Mouse (Mus musculus): Measurements from ENCODE around the gene Sbf1. TPM values are rescaled to one million over a fixed set of nuclear protein-coding genes. Genes with fewer than 3 reads are reported as not detected.

Gene Sbf1
- polyA plus RNA-seq, 1 experiment from 2014 or later = 94.8 TPM

DNA sequence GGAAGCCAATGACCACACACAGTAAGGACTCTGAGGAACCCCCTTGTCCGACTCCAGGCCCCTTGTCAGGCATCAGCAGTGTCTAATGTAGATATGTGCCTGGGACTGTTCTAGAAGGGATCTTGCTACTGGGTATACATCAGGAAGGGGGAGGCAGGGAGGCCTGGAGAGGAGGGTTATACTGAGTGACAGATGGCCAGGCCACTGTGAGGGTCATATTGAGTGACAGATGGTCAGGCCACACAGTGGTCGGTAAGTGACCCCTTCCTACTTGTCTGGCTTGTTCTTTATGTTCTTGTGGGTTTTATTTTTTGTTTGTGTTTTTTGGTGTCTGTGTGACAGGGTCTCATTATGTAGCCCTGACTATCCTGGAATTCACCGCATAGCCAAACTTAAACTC, 39.6 kb downstream of the Sbf1 start:
- Histone ChIP-seq H3K27ac (replicated peaks) (no peak overlapping the region), H3K27me3 (replicated peaks) (no peaks in the 10 kb centered on the region), H3K36me3 (peaks cover 70% of the 10 kb centered on the region), H3K4me3 (replicated peaks) (no peak overlapping the region), H3K9ac (replicated peaks) (no peak overlapping the region), H3K9me3 (replicated peaks) (no peaks in the 10 kb centered on the region), H3K4me2 (no peak overlapping the region), H3K4me1 (no peaks in the 10 kb centered on the region)
- ATAC-seq (ENCODE audit: low FRiP score) = no peak
- 81% methylated on average over 3 of the region's 3 CpGs for WGBS

DNA sequence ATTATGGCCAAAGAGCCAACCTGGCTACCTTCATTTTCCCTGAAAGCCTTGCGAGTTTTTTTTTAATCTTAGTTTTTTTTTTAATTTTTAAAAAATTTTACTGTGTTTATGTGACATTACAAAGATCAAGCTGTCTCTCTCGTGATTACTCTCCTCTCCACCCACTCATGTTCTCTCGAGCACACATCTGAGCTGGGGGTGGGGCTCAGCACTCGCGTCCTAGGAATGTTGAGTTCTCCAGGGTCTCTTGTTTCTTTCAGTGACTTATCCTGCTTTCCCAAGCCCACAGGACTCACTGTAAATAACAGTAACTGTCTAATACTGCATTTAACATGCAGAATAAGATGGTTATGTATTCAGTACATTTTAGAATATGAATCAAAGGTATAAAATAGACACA, 50.6 kb downstream of the Sbf1 start:
- H3K36me3 ChIP-seq = peaks cover 69% of the 10 kb centered on the region
- ATAC-seq (ENCODE audit: low FRiP score) = no peak

DNA sequence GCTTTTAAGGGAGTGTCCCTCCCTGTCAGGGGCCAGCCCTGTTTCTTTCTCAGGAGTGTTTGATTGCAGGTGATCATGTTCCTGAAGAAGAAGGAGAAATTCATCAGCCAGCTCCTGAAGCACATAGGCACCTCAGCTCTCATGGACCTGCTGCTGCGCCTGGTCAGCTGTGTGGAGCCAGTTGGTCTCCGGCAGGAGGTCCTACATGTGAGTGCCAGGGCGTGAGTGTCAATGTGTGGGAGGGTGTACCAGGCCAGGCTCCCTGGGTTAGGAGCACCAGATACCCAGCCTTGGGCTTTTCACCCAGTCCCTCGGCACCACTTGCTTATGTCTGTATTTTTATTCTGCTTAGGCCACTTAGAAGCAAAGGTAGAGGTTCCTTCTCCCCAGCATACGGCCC, 56.1 kb downstream of the Sbf1 start:
- no peaks in the 10 kb centered on the region for H3K4me1 ChIP-seq
- H3K9ac ChIP-seq (replicated peaks) = no peak overlapping the region
- no peaks in the 10 kb centered on the region for H3K9me3 ChIP-seq (replicated peaks)
- H3K4me3 ChIP-seq (replicated peaks) = no peak overlapping the region
- no peaks in the 10 kb centered on the region for H3K27me3 ChIP-seq (replicated peaks)
- peaks cover 73% of the 10 kb centered on the region for H3K36me3 ChIP-seq
- WGBS = 93% methylated on average over 5 of the region's 5 CpGs
- H3K4me2 ChIP-seq = no peak overlapping the region
- H3K27ac ChIP-seq (replicated peaks) = no peak overlapping the region
- ATAC-seq (ENCODE audit: low FRiP score) = no peak

More for the DNA sequence above, 50.6 kb downstream of the Sbf1 start:
- WGBS = 86% methylated on average over 5 of the region's 5 CpGs
- Histone ChIP-seq H3K9me3 (replicated peaks) (no peaks in the 10 kb centered on the region), H3K4me3 (replicated peaks) (no peak overlapping the region), H3K4me1 (no peaks in the 10 kb centered on the region), H3K27ac (replicated peaks) (no peak overlapping the region), H3K4me2 (no peak overlapping the region), H3K9ac (replicated peaks) (no peak overlapping the region), H3K27me3 (replicated peaks) (no peaks in the 10 kb centered on the region)

DNA sequence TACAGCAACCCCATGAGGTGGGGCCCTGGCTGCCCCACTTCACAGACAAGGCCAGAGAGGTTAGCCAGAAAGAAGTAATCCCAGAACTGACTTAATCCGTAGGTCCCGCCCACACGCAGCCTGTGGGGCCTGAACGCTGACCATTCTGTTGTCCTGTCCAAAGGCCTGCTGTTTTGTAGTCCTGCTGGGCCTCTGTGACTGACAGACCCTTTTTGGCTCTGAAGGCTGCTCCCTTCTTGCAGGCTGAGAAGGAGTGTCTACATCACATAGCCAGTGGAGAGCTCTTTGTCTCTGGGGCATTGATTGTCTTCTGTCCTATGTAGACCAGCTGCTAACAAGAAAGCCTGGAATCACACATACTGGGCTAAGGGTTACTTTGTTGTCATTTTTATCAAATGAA, 59.8 kb downstream of the Sbf1 start:
- no peaks in the 10 kb centered on the region for H3K9me3 ChIP-seq (replicated peaks)
- H3K4me2 ChIP-seq = no peak overlapping the region
- whole genome bisulfite sequencing = 53% methylated on average over 4 of the region's 4 CpGs
- H3K9ac ChIP-seq (replicated peaks) = no peak overlapping the region
- H3K27ac ChIP-seq (replicated peaks) = no peak overlapping the region
- H3K4me1 ChIP-seq = no peaks in the 10 kb centered on the region
- no peaks in the 10 kb centered on the region for H3K27me3 ChIP-seq (replicated peaks)
- peaks cover 63% of the 10 kb centered on the region for H3K36me3 ChIP-seq
- ATAC-seq (ENCODE audit: low FRiP score) = no peak
- no peak overlapping the region for H3K4me3 ChIP-seq (replicated peaks)

DNA sequence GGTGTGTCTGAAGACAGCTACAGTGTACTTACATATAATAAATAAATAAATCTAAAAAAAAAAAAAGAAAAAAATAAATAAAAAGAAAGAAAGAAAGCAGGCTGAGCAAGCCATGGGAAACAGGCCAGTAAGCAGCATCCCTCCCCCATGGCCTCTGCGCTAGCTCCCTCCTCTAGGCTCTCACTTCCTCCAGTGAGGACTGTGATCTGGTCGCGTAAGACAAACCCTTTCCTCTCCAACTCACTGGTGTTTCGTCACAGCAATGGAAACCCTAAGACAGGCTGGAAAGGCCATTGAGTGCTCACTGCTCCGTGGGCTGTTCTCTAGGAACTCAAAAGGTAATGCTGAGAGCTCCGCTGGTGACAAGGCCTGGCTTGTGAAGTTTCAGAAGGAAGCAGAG, 66.0 kb downstream of the Sbf1 start:
- Histone ChIP-seq H3K4me1 (no peaks in the 10 kb centered on the region), H3K27me3 (replicated peaks) (no peaks in the 10 kb centered on the region), H3K9me3 (replicated peaks) (no peaks in the 10 kb centered on the region), H3K36me3 (peaks cover 38% of the 10 kb centered on the region), H3K4me2 (no peak overlapping the region), H3K4me3 (replicated peaks) (no peak overlapping the region), H3K9ac (replicated peaks) (no peak overlapping the region), H3K27ac (replicated peaks) (no peak overlapping the region)
- WGBS = 85% methylated on average over 6 of the region's 6 CpGs
- ATAC-seq (ENCODE audit: low FRiP score) = no peak

DNA sequence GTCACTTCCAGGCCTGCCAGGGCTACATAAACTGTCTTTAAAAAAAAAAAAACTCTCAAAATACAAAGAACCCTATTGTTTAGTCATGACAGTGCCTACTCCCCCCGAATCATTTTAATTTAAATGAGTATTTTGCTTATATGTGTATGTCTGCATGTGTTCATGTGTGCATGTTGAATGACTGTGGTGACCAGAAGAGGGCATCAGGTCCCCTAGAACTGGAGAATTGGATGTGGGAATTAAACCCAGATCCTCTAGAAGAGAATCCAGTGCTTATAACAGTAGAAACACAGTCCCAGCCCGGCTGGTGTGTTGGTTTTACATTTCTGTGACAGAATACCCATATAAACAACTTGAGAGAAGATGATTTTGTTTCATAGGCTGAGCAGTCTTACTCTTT, 74.1 kb downstream of the Sbf1 start:
- Histone ChIP-seq H3K27ac (replicated peaks) (no peak overlapping the region), H3K9me3 (replicated peaks) (no peaks in the 10 kb centered on the region), H3K36me3 (peaks cover 41% of the 10 kb centered on the region), H3K9ac (replicated peaks) (no peak overlapping the region), H3K27me3 (replicated peaks) (no peaks in the 10 kb centered on the region), H3K4me2 (no peak overlapping the region), H3K4me3 (replicated peaks) (no peak overlapping the region), H3K4me1 (peaks cover 7% of the 10 kb centered on the region)
- 81% methylated on average over 2 of the region's 2 CpGs for WGBS
- no peak for ATAC-seq (ENCODE audit: low FRiP score)

DNA sequence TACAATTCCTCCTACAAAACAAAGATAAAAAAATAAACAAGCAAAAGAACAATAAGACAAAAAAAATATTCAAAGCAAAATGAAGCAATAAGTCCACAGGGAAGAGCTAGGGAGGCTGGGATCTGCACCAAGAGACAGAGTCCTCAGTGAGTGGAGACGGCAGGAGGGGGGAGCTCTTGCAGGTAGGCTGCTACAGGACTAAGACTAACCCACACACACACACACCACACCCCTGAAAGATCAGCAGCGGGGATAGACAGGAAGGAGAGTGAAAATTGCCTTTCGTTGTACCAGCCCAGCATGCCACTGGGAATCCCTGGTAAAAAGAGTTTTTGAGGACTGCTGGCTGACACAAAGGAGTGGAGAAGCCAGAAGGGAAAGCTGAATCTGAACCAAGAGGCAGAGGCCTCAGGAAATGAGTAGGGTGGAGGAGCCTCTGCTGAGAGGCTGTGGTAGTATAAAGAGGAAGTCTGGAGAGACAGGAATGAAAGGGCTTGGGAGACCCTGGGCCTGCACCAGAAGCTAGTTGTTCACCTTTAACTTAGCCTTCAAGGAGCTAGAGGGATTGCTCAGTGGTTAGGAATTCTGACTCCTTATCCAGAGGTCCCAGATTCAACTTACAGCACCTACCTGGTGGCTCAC, 75.2 kb downstream of the Sbf1 start:
- H3K27ac ChIP-seq (replicated peaks) = no peak overlapping the region
- 63% methylated on average over 3 of the region's 3 CpGs for WGBS
- H3K9me3 ChIP-seq (replicated peaks) = no peaks in the 10 kb centered on the region

More for the DNA sequence above, 75.2 kb downstream of the Sbf1 start:
- H3K36me3 ChIP-seq = peaks cover 33% of the 10 kb centered on the region
- H3K27me3 ChIP-seq (replicated peaks) = no peaks in the 10 kb centered on the region
- H3K9ac ChIP-seq (replicated peaks) = no peak overlapping the region
- H3K4me2 ChIP-seq = no peak overlapping the region
- H3K4me1 ChIP-seq = peaks cover 7% of the 10 kb centered on the region
- no peak overlapping the region for H3K4me3 ChIP-seq (replicated peaks)
- no peak for ATAC-seq (ENCODE audit: low FRiP score)

Small RNA genes within 50 kb of the gene (microRNA-seq; reads per million reads assigned to microRNA genes)
- gene Mir6959 = 0.87 reads per million

Other genes with a start within 250 kb of the Sbf1 start
- gene Trabd, start 240.2 kb downstream of the Sbf1 start, polyA plus RNA-seq (2015; fragmentation: Nextera tagmentation; extraction: Ambion mirVana) = 38.2 and 44.9 TPM in 2 replicates
- gene Selenoo, start 226.2 kb downstream of the Sbf1 start, polyA plus RNA-seq (2015; fragmentation: Nextera tagmentation; extraction: Ambion mirVana) = 16.9 and 19.7 TPM in 2 replicates
- 14.4 and 14.8 TPM in 2 replicates for gene Tubgcp6, start 192.2 kb downstream of the Sbf1 start, polyA plus RNA-seq (2015; fragmentation: Nextera tagmentation; extraction: Ambion mirVana)
- gene Hdac10, start 186.6 kb downstream of the Sbf1 start, polyA plus RNA-seq (2015; fragmentation: Nextera tagmentation; extraction: Ambion mirVana) = 25.1 and 31.9 TPM in 2 replicates
- gene Mapk12, start 174.6 kb downstream of the Sbf1 start, polyA plus RNA-seq (2015; fragmentation: Nextera tagmentation; extraction: Ambion mirVana) = 4.8 and 5.2 TPM in 2 replicates
- gene Mapk11, start 165.7 kb downstream of the Sbf1 start, polyA plus RNA-seq (2015; fragmentation: Nextera tagmentation; extraction: Ambion mirVana) = 22.5 and 27.5 TPM in 2 replicates
- 69.4 and 72.3 TPM in 2 replicates for gene Plxnb2, start 134.5 kb downstream of the Sbf1 start, polyA plus RNA-seq (2015; fragmentation: Nextera tagmentation; extraction: Ambion mirVana)
- gene Dennd6b, start 118.8 kb downstream of the Sbf1 start, polyA plus RNA-seq (2015; fragmentation: Nextera tagmentation; extraction: Ambion mirVana) = 77.2 and 91.0 TPM in 2 replicates
- 62.8 and 67.7 TPM in 2 replicates for gene Ppp6r2, start 103.8 kb downstream of the Sbf1 start, polyA plus RNA-seq (2015; fragmentation: Nextera tagmentation; extraction: Ambion mirVana)
- 0.14 TPM in 1 of 2 replicates, not detected in the other for gene Adm2, start 7.4 kb upstream of the Sbf1 start, polyA plus RNA-seq (2015; fragmentation: Nextera tagmentation; extraction: Ambion mirVana)
- gene Miox, start 19.1 kb upstream of the Sbf1 start, polyA plus RNA-seq (2015; fragmentation: Nextera tagmentation; extraction: Ambion mirVana) = not detected in 2 replicates
- gene Lmf2, start 40.3 kb upstream of the Sbf1 start, polyA plus RNA-seq (2015; fragmentation: Nextera tagmentation; extraction: Ambion mirVana) = 30.6 and 33.7 TPM in 2 replicates
- 105 and 111 TPM in 2 replicates for gene Ncaph2, start 40.4 kb upstream of the Sbf1 start, polyA plus RNA-seq (2015; fragmentation: Nextera tagmentation; extraction: Ambion mirVana)
- 15.6 and 17.9 TPM in 2 replicates for gene Sco2, start 58.5 kb upstream of the Sbf1 start, polyA plus RNA-seq (2015; fragmentation: Nextera tagmentation; extraction: Ambion mirVana)
- 2.1 and 2.6 TPM in 2 replicates for gene Tymp, start 61.7 kb upstream of the Sbf1 start, polyA plus RNA-seq (2015; fragmentation: Nextera tagmentation; extraction: Ambion mirVana)
- 2.4 and 2.9 TPM in 2 replicates for gene Odf3b, start 64.0 kb upstream of the Sbf1 start, polyA plus RNA-seq (2015; fragmentation: Nextera tagmentation; extraction: Ambion mirVana)
- 0.05 and 0.06 TPM in 2 replicates for gene Klhdc7b, start 69.6 kb upstream of the Sbf1 start, polyA plus RNA-seq (2015; fragmentation: Nextera tagmentation; extraction: Ambion mirVana)
- gene Syce3, start 95.2 kb upstream of the Sbf1 start, polyA plus RNA-seq (2015; fragmentation: Nextera tagmentation; extraction: Ambion mirVana) = not detected in 2 replicates
- 0.88 and 1.2 TPM in 2 replicates for gene Cpt1b, start 110.6 kb upstream of the Sbf1 start, polyA plus RNA-seq (2015; fragmentation: Nextera tagmentation; extraction: Ambion mirVana)
- 6.1 and 8.7 TPM in 2 replicates for gene C730034F03Rik, start 114.3 kb upstream of the Sbf1 start, polyA plus RNA-seq (2015; fragmentation: Nextera tagmentation; extraction: Ambion mirVana)
- gene Gm44502, start 114.4 kb upstream of the Sbf1 start, polyA plus RNA-seq (2015; fragmentation: Nextera tagmentation; extraction: Ambion mirVana) = 0.36 TPM in 1 of 2 replicates, not detected in the other
- gene Chkb, start 114.6 kb upstream of the Sbf1 start, polyA plus RNA-seq (2015; fragmentation: Nextera tagmentation; extraction: Ambion mirVana) = 79.8 and 92.8 TPM in 2 replicates
- 73.0 and 85.4 TPM in 2 replicates for gene Mapk8ip2, start 138.6 kb upstream of the Sbf1 start, polyA plus RNA-seq (2015; fragmentation: Nextera tagmentation; extraction: Ambion mirVana)
- 27.4 and 29.2 TPM in 2 replicates for gene Arsa, start 162.1 kb upstream of the Sbf1 start, polyA plus RNA-seq (2015; fragmentation: Nextera tagmentation; extraction: Ambion mirVana)
- gene Shank3, start 184.3 kb upstream of the Sbf1 start, polyA plus RNA-seq (2015; fragmentation: Nextera tagmentation; extraction: Ambion mirVana) = 8.9 and 9.5 TPM in 2 replicates